Mouse (Mus musculus): ENCODE measurements around the gene Wasl. TPM values are rescaled to one million over a fixed set of nuclear protein-coding genes. Genes with fewer than 3 reads are reported as not detected.

Gene Wasl
- polyA plus RNA-seq, 1 experiment from 2014 or later, result 69.7 TPM

GRCm38 (mm10) chr6:24663196-24664132 is 1.3 kb downstream of the Wasl start:
- peaks cover 18% of the 10 kb centered on the region for H3K4me1 ChIP-seq
- peak overlapping the region; percentile 98 for H3K27ac ChIP-seq
- no peaks in the 10 kb centered on the region for H3K27me3 ChIP-seq (replicated peaks)
- 10% methylated on average over 21 of the region's 21 CpGs for WGBS
- no peaks in the 10 kb centered on the region for H3K36me3 ChIP-seq (replicated peaks)
- no peaks in the 10 kb centered on the region for H3K9me3 ChIP-seq
- peak overlapping the region; percentile 98 for H3K4me3 ChIP-seq
- H3K4me2 ChIP-seq, result peak overlapping the region; percentile 67
- no peak for ATAC-seq (replicated peaks)
- peak overlapping the region; percentile 95 for H3K9ac ChIP-seq

- Histone ChIP-seq H3K4me3 (peak overlapping the region; percentile 13; the same call in 1 of the 2 replicates), H3K27me3 (replicated peaks) (no peaks in the 10 kb centered on the region), H3K4me2 (peak overlapping the region; percentile 67), H3K36me3 (replicated peaks) (no peaks in the 10 kb centered on the region), H3K9ac (no peak overlapping the region), H3K4me1 (peaks cover 18% of the 10 kb centered on the region), H3K9me3 (no peaks in the 10 kb centered on the region), H3K27ac (no peak overlapping the region)
- ATAC-seq (replicated peaks), result no peak
- 69% methylated on average over 4 of the region's 4 CpGs for WGBS
These were observed 2.3 kb downstream of the Wasl start for GRCm38 (mm10) chr6:24662483-24662882.

GRCm38 (mm10) chr6:24661879-24662278 is 2.9 kb downstream of the Wasl start:
- no peaks in the 10 kb centered on the region for H3K36me3 ChIP-seq (replicated peaks)
- no peaks in the 10 kb centered on the region for H3K27me3 ChIP-seq (replicated peaks)
- H3K4me2 ChIP-seq, result no peak overlapping the region
- H3K27ac ChIP-seq, result no peak overlapping the region
- ATAC-seq (replicated peaks), result no peak
- H3K9me3 ChIP-seq, result no peaks in the 10 kb centered on the region
- no peak overlapping the region for H3K9ac ChIP-seq
- H3K4me3 ChIP-seq, result no peak overlapping the region
- peaks cover 18% of the 10 kb centered on the region for H3K4me1 ChIP-seq
- WGBS, result 83% methylated on average over 4 of the region's 4 CpGs

GRCm38 (mm10) chr6:24657647-24658387 is 7.0 kb downstream of the Wasl start:
- 74% methylated on average over 10 of the region's 10 CpGs for WGBS
- Histone ChIP-seq H3K27ac (no peak overlapping the region), H3K36me3 (replicated peaks) (no peaks in the 10 kb centered on the region), H3K4me3 (no peak overlapping the region), H3K4me1 (peaks cover 12% of the 10 kb centered on the region), H3K27me3 (replicated peaks) (no peaks in the 10 kb centered on the region), H3K9me3 (no peaks in the 10 kb centered on the region), H3K9ac (no peak overlapping the region), H3K4me2 (no peak overlapping the region)
- ATAC-seq (replicated peaks), result no peak

DNA sequence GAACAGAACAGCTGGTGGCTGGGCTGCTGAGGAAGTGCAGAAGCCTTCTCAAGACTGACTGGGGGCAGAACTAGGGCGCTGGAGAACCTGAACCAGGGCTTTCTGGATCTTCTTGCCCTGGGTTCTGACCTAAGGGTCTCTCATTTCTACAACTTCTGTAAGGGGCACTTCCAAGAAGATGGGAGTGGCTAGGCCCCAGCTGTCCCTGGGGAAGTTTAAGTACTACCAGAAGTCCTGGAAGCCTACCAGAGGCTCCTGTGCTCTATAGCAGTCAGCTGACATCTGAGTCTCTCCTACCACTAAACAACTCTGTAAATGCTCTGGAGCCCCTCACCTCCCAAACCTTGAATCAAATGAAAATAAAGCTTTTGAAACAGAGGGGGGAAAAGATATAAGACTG is 8.7 kb downstream of the Wasl start:
- WGBS, result 96% methylated on average over 1 of the region's 1 CpGs
- H3K4me1 ChIP-seq, result no peaks in the 10 kb centered on the region

DNA sequence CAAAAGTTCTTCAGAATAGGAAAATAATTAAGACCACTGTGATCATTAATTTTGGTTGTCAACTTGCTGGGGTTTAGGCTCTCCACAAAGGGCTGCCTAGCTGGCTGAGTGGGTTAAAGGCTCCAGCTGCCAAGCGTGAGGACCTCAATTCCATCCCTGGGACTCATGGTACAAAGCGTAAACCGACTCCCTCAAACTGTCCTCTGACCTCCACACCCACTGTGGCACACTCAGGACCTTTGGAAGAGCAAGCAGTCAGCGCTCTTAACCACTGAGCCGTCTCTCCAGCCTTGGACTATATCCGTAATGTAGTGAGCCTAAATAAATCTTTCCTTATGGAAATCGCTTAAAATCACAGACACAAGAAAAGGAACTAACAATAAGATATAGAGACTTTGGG is 13.3 kb downstream of the Wasl start:
- Histone ChIP-seq H3K9ac (no peak overlapping the region), H3K9me3 (no peaks in the 10 kb centered on the region), H3K4me2 (no peak overlapping the region), H3K27ac (no peak overlapping the region), H3K4me1 (peaks cover 4% of the 10 kb centered on the region; the same call in 1 of the 2 replicates), H3K4me3 (no peak overlapping the region), H3K36me3 (replicated peaks) (no peaks in the 10 kb centered on the region), H3K27me3 (replicated peaks) (no peaks in the 10 kb centered on the region)
- 76% methylated on average over 7 of the region's 7 CpGs for WGBS
- ATAC-seq (replicated peaks), result no peak

More for the DNA sequence above, 8.7 kb downstream of the Wasl start:
- H3K27ac ChIP-seq, result no peak overlapping the region
- ATAC-seq (replicated peaks), result no peak
- H3K9ac ChIP-seq, result no peak overlapping the region
- H3K36me3 ChIP-seq (replicated peaks), result no peaks in the 10 kb centered on the region
- H3K4me2 ChIP-seq, result no peak overlapping the region
- H3K9me3 ChIP-seq, result no peaks in the 10 kb centered on the region
- no peak overlapping the region for H3K4me3 ChIP-seq
- no peaks in the 10 kb centered on the region for H3K27me3 ChIP-seq (replicated peaks)

DNA sequence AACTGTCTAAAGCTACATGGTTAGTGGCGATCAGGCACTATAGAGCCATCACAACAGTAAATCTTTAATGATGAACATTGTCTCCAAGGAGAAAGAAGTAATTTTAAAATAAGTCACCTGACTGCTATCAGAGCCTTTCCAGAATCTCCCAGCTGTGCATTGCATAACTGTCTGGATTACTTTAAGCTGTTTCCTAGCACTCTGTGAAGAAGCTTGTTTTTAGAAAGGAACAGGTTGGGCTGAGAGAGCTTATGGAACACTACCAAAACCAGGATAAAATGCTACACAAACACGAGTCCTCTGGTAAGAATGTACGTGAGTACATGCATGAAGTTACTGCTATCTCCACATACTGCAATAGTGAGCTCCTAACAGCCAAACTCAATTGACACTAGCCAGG is 14.1 kb downstream of the Wasl start:
- Histone ChIP-seq H3K9me3 (no peaks in the 10 kb centered on the region), H3K9ac (no peak overlapping the region), H3K4me3 (no peak overlapping the region), H3K27ac (no peak overlapping the region), H3K4me2 (no peak overlapping the region), H3K36me3 (replicated peaks) (no peaks in the 10 kb centered on the region), H3K27me3 (replicated peaks) (no peaks in the 10 kb centered on the region), H3K4me1 (peaks cover 4% of the 10 kb centered on the region; the same call in 1 of the 2 replicates)
- no peak for ATAC-seq (replicated peaks)
- WGBS, result 83% methylated on average over 3 of the region's 3 CpGs

DNA sequence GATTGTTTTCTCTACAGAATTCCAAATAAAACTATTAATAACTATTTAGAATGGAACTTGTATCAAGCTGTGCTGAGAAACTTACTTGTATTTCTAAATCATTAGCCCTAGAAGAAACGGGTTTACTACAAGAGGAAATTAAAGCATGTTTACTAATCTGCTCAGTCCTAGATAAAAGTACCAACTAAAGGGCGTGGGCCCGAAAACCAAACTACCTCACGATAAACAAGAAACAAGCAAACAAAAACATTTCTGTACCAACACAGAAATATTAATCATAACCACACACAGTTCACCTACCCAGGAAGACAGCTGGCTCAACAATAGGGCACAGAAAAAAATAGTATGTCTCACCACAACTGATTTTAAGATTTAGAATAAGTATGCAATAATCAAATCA is 16.4 kb downstream of the Wasl start:
- H3K9ac ChIP-seq, result no peak overlapping the region
- 94% methylated on average over 4 of the region's 4 CpGs for WGBS

DNA sequence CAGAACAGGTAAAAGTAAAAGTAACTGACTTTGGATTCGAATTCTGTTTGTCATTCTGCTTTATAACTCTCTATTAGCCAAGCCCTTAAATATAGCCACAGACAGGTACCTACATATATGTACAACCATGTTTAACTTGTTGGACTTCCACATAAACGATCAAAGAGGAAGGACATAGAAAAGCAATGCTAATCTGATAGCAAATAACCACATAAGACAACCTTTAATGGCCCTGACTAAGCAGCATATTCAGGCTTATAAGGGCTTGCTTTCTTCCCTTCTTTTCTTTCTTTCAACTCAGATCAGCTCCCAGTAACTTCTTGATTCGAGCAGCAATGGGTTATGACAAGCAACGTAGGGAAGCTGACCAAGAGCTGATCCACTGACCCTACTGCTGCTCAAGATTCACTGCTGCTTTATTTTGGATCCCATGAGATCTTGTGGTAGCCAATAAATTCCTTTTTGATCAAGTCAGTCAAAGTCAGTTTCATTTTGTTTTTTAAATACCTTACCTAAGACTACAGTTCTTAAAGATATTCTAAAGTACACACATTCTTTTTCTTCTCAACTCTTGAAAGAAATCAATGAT is 17.6 kb downstream of the Wasl start:
- Histone ChIP-seq H3K9me3 (no peaks in the 10 kb centered on the region), H3K27me3 (replicated peaks) (no peaks in the 10 kb centered on the region), H3K36me3 (replicated peaks) (no peaks in the 10 kb centered on the region), H3K9ac (no peak overlapping the region), H3K27ac (no peak overlapping the region), H3K4me2 (no peak overlapping the region), H3K4me1 (peaks cover 4% of the 10 kb centered on the region; the same call in 1 of the 2 replicates), H3K4me3 (no peak overlapping the region)
- ATAC-seq (replicated peaks), result no peak
- 81% methylated on average over 4 of the region's 4 CpGs for WGBS

More for the DNA sequence above, 16.4 kb downstream of the Wasl start:
- Histone ChIP-seq H3K4me3 (no peak overlapping the region), H3K9me3 (no peaks in the 10 kb centered on the region), H3K4me1 (peaks cover 4% of the 10 kb centered on the region; the same call in 1 of the 2 replicates), H3K27ac (no peak overlapping the region), H3K36me3 (replicated peaks) (no peaks in the 10 kb centered on the region), H3K27me3 (replicated peaks) (no peaks in the 10 kb centered on the region), H3K4me2 (no peak overlapping the region)
- ATAC-seq (replicated peaks), result no peak

GRCm38 (mm10) chr6:24645346-24646053 is 19.3 kb downstream of the Wasl start:
- H3K4me3 ChIP-seq, result no peak overlapping the region
- no peak overlapping the region for H3K27ac ChIP-seq
- no peak overlapping the region for H3K4me2 ChIP-seq
- WGBS, result 92% methylated on average over 6 of the region's 6 CpGs
- no peak overlapping the region for H3K9ac ChIP-seq
- H3K36me3 ChIP-seq (replicated peaks), result no peaks in the 10 kb centered on the region
- H3K27me3 ChIP-seq (replicated peaks), result no peaks in the 10 kb centered on the region
- no peaks in the 10 kb centered on the region for H3K9me3 ChIP-seq
- peaks cover 4% of the 10 kb centered on the region; the same call in 1 of the 2 replicates for H3K4me1 ChIP-seq
- ATAC-seq (replicated peaks), result no peak

DNA sequence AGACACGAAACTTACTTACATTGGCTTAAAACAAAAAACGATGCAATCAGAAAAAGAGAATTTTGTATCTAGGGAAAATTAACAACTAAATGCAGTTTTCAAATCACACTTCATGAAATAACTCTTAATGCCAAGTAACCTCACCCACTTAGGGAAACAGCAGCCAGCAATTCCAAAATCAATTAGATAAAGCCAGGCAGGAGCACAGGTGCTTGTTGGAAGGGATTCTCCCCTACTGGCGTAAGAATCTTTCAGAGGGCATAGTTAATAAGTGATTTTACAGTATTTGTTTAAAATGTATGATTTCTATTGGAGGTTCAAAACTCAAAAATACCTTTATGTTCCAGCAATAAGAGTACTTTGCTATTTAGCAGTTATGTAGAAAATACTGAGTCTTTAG is 21.8 kb downstream of the Wasl start:
- Histone ChIP-seq H3K36me3 (replicated peaks) (no peaks in the 10 kb centered on the region), H3K9me3 (no peaks in the 10 kb centered on the region), H3K9ac (no peak overlapping the region), H3K4me2 (no peak overlapping the region), H3K27me3 (replicated peaks) (no peaks in the 10 kb centered on the region), H3K27ac (no peak overlapping the region), H3K4me3 (no peak overlapping the region), H3K4me1 (no peaks in the 10 kb centered on the region)
- ATAC-seq (replicated peaks), result no peak
- WGBS, result 92% methylated on average over 3 of the region's 3 CpGs

DNA sequence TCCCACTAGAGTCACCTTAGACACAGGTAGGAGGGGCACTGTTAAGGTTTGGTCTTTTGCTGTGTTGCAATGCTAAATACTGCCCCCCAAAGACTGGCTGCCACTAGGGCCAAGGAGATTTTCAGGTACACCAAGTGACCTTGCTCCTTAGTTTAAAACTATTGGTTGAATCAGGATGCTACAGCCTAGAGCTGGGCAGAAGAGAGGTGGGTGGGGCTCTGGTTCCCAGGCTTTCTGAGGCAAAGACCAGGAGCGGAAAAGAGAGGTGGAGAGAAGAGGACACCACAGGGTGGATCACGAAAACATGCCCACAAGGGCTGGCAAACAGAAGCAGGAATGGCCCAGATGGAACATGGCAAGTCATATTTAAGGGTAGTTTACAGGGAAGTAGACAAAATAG is 22.6 kb downstream of the Wasl start:
- Histone ChIP-seq H3K4me3 (no peak overlapping the region), H3K4me2 (no peak overlapping the region), H3K4me1 (no peaks in the 10 kb centered on the region), H3K9me3 (no peaks in the 10 kb centered on the region), H3K9ac (no peak overlapping the region), H3K36me3 (replicated peaks) (no peaks in the 10 kb centered on the region), H3K27ac (no peak overlapping the region), H3K27me3 (replicated peaks) (no peaks in the 10 kb centered on the region)
- 97% methylated on average over 2 of the region's 2 CpGs for WGBS
- no peak for ATAC-seq (replicated peaks)

All from midbrain, embryonic 15.5 days (tissue).